Mouse (Mus musculus) intestine, embryonic 14.5 days (tissue): Measurements from ENCODE around the gene Rpp40. TPM values are rescaled to one million over a fixed set of nuclear protein-coding genes. Genes with fewer than 3 reads are reported as not detected.
A peak's percentile ranks its signal among the peaks of the same experiment; 100 is the strongest.

Experiments used
- ATAC-seq: fragments of 200-750 bp; cut with Nextera tagmentation; replicated peaks from 2 replicates; pipeline ENCODE4 v1.8.0; 2017; ENCODE audit warnings: low read depth, moderate number of reproducible peaks, moderate TSS enrichment, moderate library complexity; ENCODE audit not compliant: low FRiP score, low TSS enrichment
- DNase-seq: peaks from one replicate; pipeline ENCODE4 v3.0.0-alpha.2; 2018; ENCODE audit warnings: low spot score
- H3K27ac ChIP-seq: fragments of 300-500 bp; sonication (generic); 2 replicates; pipeline ENCODE4 v1.5.1; 2014; ENCODE audit warnings: low read depth, mild to moderate bottlenecking, control low read depth
- H3K27me3 ChIP-seq: fragments of 300-500 bp; sonication (generic); replicated peaks from 2 replicates; pipeline ENCODE4 v1.6.1; 2014; ENCODE audit warnings: low read length, control low read depth; ENCODE audit not compliant: control insufficient read depth, insufficient read depth
- H3K36me3 ChIP-seq: fragments of 300-500 bp; sonication (generic); 2 replicates; pipeline ENCODE4 v1.6.1; 2014; ENCODE audit warnings: low read length, control low read depth; ENCODE audit not compliant: control insufficient read depth, insufficient read depth
- H3K4me1 ChIP-seq: fragments of 300-500 bp; sonication (generic); replicated peaks from 2 replicates; pipeline ENCODE4 v1.6.1; 2014; ENCODE audit warnings: low read length, control low read depth, mixed read lengths; ENCODE audit not compliant: control insufficient read depth, insufficient read depth
- H3K4me2 ChIP-seq: fragments of 300-500 bp; sonication (generic); 2 replicates; pipeline ENCODE4 v1.6.1; 2014; ENCODE audit warnings: low read length
- H3K4me3 ChIP-seq: fragments of 300-500 bp; sonication (generic); 2 replicates; pipeline ENCODE4 v1.5.1; 2014; ENCODE audit warnings: low read depth, low read length, control low read depth, mixed read lengths
- H3K9ac ChIP-seq: fragments of 300-500 bp; sonication (generic); 2 replicates; pipeline ENCODE4 v1.6.1; 2014; ENCODE audit warnings: mild to moderate bottlenecking, low read length
- H3K9me3 ChIP-seq: fragments of 300-500 bp; sonication (generic); 2 replicates; pipeline ENCODE4 v1.6.1; 2016; ENCODE audit warnings: low read length, control low read depth; ENCODE audit not compliant: control insufficient read depth
- WGBS: fragments of 180-500 bp; shearing (Covaris S2); extraction: QIAGEN DNeasy Blood & Tissue Kit; methylation state at CpG from one replicate; pipeline ENCODE4 v1.1.7; 2014; 5-methylcytosine and 5-hydroxymethylcytosine counted together
- polyA plus RNA-seq: library from polyadenylated mRNA; unstranded; fragments of >200 nt; fragmentation: Nextera tagmentation; extraction: Ambion mirVana; gene quantifications from 2 replicates; pipeline ENCODE4 v1.2.1, GENCODE M21; 2014

The Rpp40 gene
- 29.1 and 33.6 TPM in 2 replicates for polyA plus RNA-seq

GRCm38 (mm10) chr13:35905879-35906481 lies at the start of gene Rpp40:
Gene Rpp40 (minus strand): TSS chr13:35906359.
- peak; percentile 100 for ATAC-seq
- Histone ChIP-seq H3K9me3 (no peaks in the 10 kb centered on the region), H3K27ac (no peak within 1 kb of the TSS), H3K4me1 (no peaks in the 10 kb centered on the region), H3K4me2 (peak within 1 kb of the TSS; percentile 77), H3K27me3 (no peaks in the 10 kb centered on the region), H3K36me3 (no peaks in the 10 kb centered on the region), H3K4me3 (peak within 1 kb of the TSS; percentile 67), H3K9ac (peak within 1 kb of the TSS; percentile 60)
- peak; percentile 98 for DNase-seq
- under 1% methylated on average over 35 of the region's 35 CpGs for WGBS

DNA sequence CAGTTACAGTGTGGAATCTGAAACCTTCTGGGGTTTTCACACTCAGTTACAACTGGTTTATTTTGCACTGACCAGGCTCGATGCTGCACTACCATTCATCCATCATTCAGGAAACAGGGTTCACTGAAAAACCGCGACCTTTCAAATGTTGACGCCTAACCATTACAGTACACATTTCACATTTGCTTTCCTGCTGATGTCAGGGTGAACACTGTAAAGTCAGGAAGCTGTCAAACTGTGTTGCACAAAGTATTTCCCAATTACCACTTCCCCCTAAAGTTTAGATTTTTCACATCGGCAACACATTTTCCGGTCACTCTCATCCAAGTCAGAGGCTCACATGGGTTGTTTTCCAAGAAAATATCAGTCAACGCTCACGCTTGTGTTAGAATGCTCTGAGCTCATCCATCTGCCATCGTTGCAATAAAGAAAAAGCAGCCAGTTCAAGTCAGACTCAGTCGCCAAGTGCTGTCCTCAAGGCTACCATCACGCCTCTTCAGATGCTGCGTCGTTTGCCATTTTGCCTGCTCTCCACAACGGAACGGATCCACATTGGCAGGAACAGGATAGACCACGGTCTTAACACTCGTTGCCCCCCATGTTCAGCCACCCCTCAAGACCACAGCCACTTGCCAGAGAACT lies 43.8 kb upstream of the Rpp40 start:
- WGBS = 70% methylated on average over 17 of the region's 17 CpGs
- no peak overlapping the region for H3K27ac ChIP-seq

GRCm38 (mm10) chr13:35947354-35948000 lies 41.3 kb upstream of the Rpp40 start:
- Histone ChIP-seq H3K9ac (no peak overlapping the region), H3K36me3 (no peaks in the 10 kb centered on the region), H3K4me2 (no peak overlapping the region), H3K9me3 (no peaks in the 10 kb centered on the region), H3K27ac (no peak overlapping the region), H3K4me3 (no peak overlapping the region), H3K27me3 (no peaks in the 10 kb centered on the region), H3K4me1 (no peaks in the 10 kb centered on the region)
- WGBS = 25% methylated on average over 14 of the region's 14 CpGs
- no peak for ATAC-seq
- DNase-seq = peak; percentile 91

More for the DNA sequence above, 43.8 kb upstream of the Rpp40 start:
- no peaks in the 10 kb centered on the region for H3K27me3 ChIP-seq
- ATAC-seq (no peak), DNase-seq (no peak)
- no peak overlapping the region for H3K4me2 ChIP-seq
- no peaks in the 10 kb centered on the region for H3K36me3 ChIP-seq
- H3K9ac ChIP-seq = no peak overlapping the region
- no peak overlapping the region for H3K4me3 ChIP-seq
- H3K9me3 ChIP-seq = no peaks in the 10 kb centered on the region
- H3K4me1 ChIP-seq = no peaks in the 10 kb centered on the region

- no peak overlapping the region for H3K4me2 ChIP-seq
- no peak overlapping the region for H3K27ac ChIP-seq
Observed at GRCm38 (mm10) chr13:35946659-35947353, 40.6 kb upstream of the Rpp40 start.

DNA sequence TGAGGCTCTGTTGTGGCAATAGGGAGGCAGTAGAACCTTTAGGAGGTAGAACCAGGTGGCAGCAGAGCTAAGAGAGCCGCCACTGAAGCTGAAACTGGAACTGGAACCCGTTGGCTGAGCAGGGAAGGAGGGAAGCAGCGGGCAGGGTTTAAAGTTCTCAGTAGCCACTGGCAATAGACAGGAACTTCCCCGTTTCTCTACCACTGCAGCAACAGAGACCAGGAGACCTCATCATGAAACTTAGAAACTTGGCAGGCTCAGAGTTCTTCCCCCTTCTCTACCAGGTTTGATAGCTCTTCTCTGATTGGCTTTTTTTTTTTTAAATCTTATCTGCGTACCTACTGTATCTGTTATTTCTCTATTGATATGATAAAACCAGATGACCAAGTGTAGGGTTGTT lies 34.8 kb upstream of the Rpp40 start:
- no peak for ATAC-seq
- no peak overlapping the region for H3K4me2 ChIP-seq
- WGBS = 81% methylated on average over 5 of the region's 5 CpGs

More at GRCm38 (mm10) chr13:35946659-35947353, 40.6 kb upstream of the Rpp40 start:
- Histone ChIP-seq H3K4me1 (no peaks in the 10 kb centered on the region), H3K27me3 (no peaks in the 10 kb centered on the region), H3K4me3 (no peak overlapping the region), H3K9ac (no peak overlapping the region), H3K9me3 (no peaks in the 10 kb centered on the region), H3K36me3 (no peaks in the 10 kb centered on the region)
- 70% methylated on average over 20 of the region's 20 CpGs for WGBS
- ATAC-seq = no peak
- DNase-seq = no peak

GRCm38 (mm10) chr13:35939871-35940665 lies 33.9 kb upstream of the Rpp40 start:
- WGBS = 57% methylated on average over 18 of the region's 18 CpGs

More for the DNA sequence above, 34.8 kb upstream of the Rpp40 start:
- H3K9ac ChIP-seq = no peak overlapping the region
- no peaks in the 10 kb centered on the region for H3K4me1 ChIP-seq
- no peaks in the 10 kb centered on the region for H3K36me3 ChIP-seq
- H3K27me3 ChIP-seq = no peaks in the 10 kb centered on the region
- no peak overlapping the region for H3K4me3 ChIP-seq
- no peak overlapping the region for H3K27ac ChIP-seq
- DNase-seq = no peak
- H3K9me3 ChIP-seq = no peaks in the 10 kb centered on the region

GRCm38 (mm10) chr13:35937991-35938390 lies 31.8 kb upstream of the Rpp40 start:
- peaks cover 7% of the 10 kb centered on the region for H3K9me3 ChIP-seq
- no peak for ATAC-seq
- H3K4me3 ChIP-seq = no peak overlapping the region
- H3K27ac ChIP-seq = no peak overlapping the region
- 81% methylated on average over 2 of the region's 2 CpGs for WGBS
- H3K9ac ChIP-seq = no peak overlapping the region
- no peaks in the 10 kb centered on the region for H3K4me1 ChIP-seq
- no peaks in the 10 kb centered on the region for H3K27me3 ChIP-seq
- H3K4me2 ChIP-seq = no peak overlapping the region
- no peaks in the 10 kb centered on the region for H3K36me3 ChIP-seq
- DNase-seq = no peak

More at GRCm38 (mm10) chr13:35939871-35940665, 33.9 kb upstream of the Rpp40 start:
- no peak overlapping the region for H3K9ac ChIP-seq
- H3K4me3 ChIP-seq = no peak overlapping the region
- H3K36me3 ChIP-seq = no peaks in the 10 kb centered on the region
- peaks cover 2% of the 10 kb centered on the region; the same call in 1 of the 2 replicates for H3K9me3 ChIP-seq
- H3K4me1 ChIP-seq = no peaks in the 10 kb centered on the region
- H3K27ac ChIP-seq = no peak overlapping the region
- DNase-seq (no peak), ATAC-seq (no peak)
- H3K27me3 ChIP-seq = no peaks in the 10 kb centered on the region
- no peak overlapping the region for H3K4me2 ChIP-seq

- H3K36me3 ChIP-seq = no peaks in the 10 kb centered on the region
- no peak overlapping the region for H3K27ac ChIP-seq
- H3K4me3 ChIP-seq = no peak overlapping the region
- DNase-seq = no peak
- WGBS = 86% methylated on average over 1 of the region's 1 CpGs
- no peak overlapping the region for H3K4me2 ChIP-seq
- H3K9ac ChIP-seq = no peak overlapping the region
- 0 out of 2 replicates have a peak, but pooled peaks cover 2% of the 10 kb centered on the region for H3K9me3 ChIP-seq
- no peaks in the 10 kb centered on the region for H3K27me3 ChIP-seq
- ATAC-seq = no peak
- no peaks in the 10 kb centered on the region for H3K4me1 ChIP-seq
Observed at GRCm38 (mm10) chr13:35911476-35911875, 5.3 kb upstream of the Rpp40 start.
